Mouse (Mus musculus) liver, embryonic 12.5 days (tissue): Measurements from ENCODE around the gene Fcgr2b. TPM values are rescaled to one million over a fixed set of nuclear protein-coding genes. Genes with fewer than 3 reads are reported as not detected.
"Not testable (repeated sequence)": the region's sequence is repeated elsewhere in the genome, so short reads cannot be mapped to it uniquely, and the experiment has no call there.

Experiments
- ATAC-seq: fragments of 200-750 bp; cut with Nextera tagmentation; 2 replicates; pipeline ENCODE4 v1.8.0; 2017; ENCODE audit warnings: moderate number of reproducible peaks, mild to moderate bottlenecking, moderate library complexity
- H3K27ac ChIP-seq: fragments of 300-500 bp; sonication (generic); 2 replicates; pipeline ENCODE4 v1.5.1; 2016; ENCODE audit warnings: mild to moderate bottlenecking
- H3K27me3 ChIP-seq: fragments of 300-500 bp; sonication (generic); replicated peaks from 2 replicates; pipeline ENCODE4 v1.6.1; 2016; ENCODE audit warnings: mild to moderate bottlenecking, moderate library complexity
- H3K36me3 ChIP-seq: fragments of 300-500 bp; sonication (generic); 2 replicates; pipeline ENCODE4 v1.6.1; 2016; ENCODE audit warnings: mild to moderate bottlenecking, moderate library complexity
- H3K4me1 ChIP-seq: fragments of 300-500 bp; sonication (generic); 2 replicates; pipeline ENCODE4 v1.6.1; 2016
- H3K4me2 ChIP-seq: fragments of 300-500 bp; sonication (generic); 2 replicates; pipeline ENCODE4 v1.6.1; 2016; ENCODE audit warnings: mild to moderate bottlenecking, moderate library complexity
- H3K4me3 ChIP-seq: fragments of 300-500 bp; sonication (generic); 2 replicates; pipeline ENCODE4 v1.5.1; 2016; ENCODE audit warnings: mild to moderate bottlenecking, moderate library complexity
- H3K9ac ChIP-seq: fragments of 300-500 bp; sonication (generic); 2 replicates; pipeline ENCODE4 v1.6.1; 2016; ENCODE audit warnings: mild to moderate bottlenecking, moderate library complexity
- H3K9me3 ChIP-seq: fragments of 300-500 bp; sonication (generic); replicated peaks from 2 replicates; pipeline ENCODE4 v1.6.1; 2016; ENCODE audit warnings: mild to moderate bottlenecking, moderate library complexity
- WGBS: fragments of 180-500 bp; shearing (Covaris S2); methylation state at CpG from one replicate; pipeline ENCODE4 v1.1.7; 2016; ENCODE audit not compliant: insufficient replicate concordance; 5-methylcytosine and 5-hydroxymethylcytosine counted together
- polyA plus RNA-seq: library from polyadenylated mRNA; unstranded; fragments of >200 nt; fragmentation: Nextera tagmentation; extraction: Ambion mirVana; gene quantifications from 2 replicates; pipeline ENCODE4 v1.2.1, GENCODE M21; 2016

The Fcgr2b gene
- polyA plus RNA-seq, 1 experiment from 2014 or later, result 1.7 TPM

DNA sequence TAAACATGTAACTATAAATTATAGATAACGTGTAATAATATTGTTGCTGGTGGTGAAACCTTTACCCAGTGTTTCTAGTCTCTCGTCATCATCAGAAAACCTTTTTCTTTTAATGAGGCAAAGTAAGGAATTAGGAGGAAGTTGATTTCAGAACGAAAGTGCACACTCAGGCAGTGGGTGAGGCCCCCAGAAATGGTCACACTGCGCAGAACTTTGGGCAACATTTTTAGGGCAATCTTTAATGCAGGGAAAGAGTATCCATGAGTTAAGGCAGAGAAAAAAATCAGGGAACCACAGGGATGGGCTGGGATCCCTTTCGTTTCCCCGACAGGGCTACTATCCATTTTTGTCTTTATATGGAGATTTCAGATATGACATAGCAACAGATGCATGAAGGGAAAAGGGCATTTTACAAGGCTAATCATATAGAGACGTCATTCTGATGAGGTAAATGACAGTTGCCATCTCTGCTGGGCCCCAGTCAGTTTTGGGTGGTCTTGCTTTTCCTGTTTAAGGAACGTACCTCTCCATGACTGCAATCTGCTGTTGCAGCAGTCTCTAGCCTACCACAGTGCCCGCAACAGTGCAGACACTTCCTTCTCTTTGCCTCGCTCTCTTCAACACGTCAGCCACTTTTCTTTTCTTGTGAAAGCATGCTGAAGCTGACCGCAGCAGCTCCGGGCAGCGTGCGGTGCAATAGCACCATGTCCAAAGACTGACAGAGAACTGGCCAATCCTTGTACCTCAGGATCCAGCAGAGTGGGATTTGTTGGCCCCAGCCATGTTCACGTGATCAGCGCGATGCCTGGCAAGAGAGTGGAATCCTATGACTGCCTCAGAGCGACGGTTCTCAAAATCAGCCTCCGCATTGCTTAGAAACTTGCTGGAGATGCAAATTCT lies 21.7 kb upstream of the Fcgr2b start:
- H3K4me1 ChIP-seq, result peaks cover 9% of the 10 kb centered on the region; the same call in 1 of the 2 replicates
- no peaks in the 10 kb centered on the region for H3K9me3 ChIP-seq
- 24% methylated on average over 21 of the region's 21 CpGs for WGBS
- H3K27me3 ChIP-seq, result no peaks in the 10 kb centered on the region; the same call in 1 of the 2 replicates
- ATAC-seq, result no peak
- peak overlapping the region; percentile 25; the same call in 1 of the 2 replicates for H3K27ac ChIP-seq
- H3K36me3 ChIP-seq, result no peaks in the 10 kb centered on the region
- H3K9ac ChIP-seq, result no peak overlapping the region
- H3K4me3 ChIP-seq, result peak overlapping the region; percentile 29
- H3K4me2 ChIP-seq, result peak overlapping the region; percentile 54

DNA sequence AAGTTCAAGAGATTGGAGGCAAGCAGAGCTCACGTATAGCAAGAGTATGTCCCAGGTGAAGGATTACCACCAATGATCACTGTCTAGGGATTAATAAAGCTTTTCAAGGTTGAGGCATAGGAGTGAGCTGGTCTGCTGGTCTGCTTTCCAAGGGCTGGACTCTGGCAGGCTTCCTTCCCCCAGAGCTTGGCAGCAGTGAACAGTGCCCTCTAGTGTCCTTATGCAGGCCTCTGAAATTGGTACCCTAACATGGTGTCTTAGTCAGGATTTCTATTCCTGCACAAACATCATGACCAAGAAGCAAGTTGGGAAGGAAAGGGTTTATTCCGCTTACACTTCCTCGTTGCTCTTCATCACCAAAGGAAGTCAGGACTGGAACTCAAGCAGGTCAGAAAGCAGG lies 20.4 kb upstream of the Fcgr2b start:
- Histone ChIP-seq H3K27me3 (no peaks in the 10 kb centered on the region; the same call in 1 of the 2 replicates), H3K27ac (no peak overlapping the region), H3K36me3 (no peaks in the 10 kb centered on the region), H3K4me2 (no peak overlapping the region), H3K4me3 (no peak overlapping the region), H3K9ac (no peak overlapping the region), H3K9me3 (no peaks in the 10 kb centered on the region), H3K4me1 (peaks cover 9% of the 10 kb centered on the region; the same call in 1 of the 2 replicates)
- no peak for ATAC-seq
- WGBS, result 30% methylated on average over 3 of the region's 3 CpGs

DNA sequence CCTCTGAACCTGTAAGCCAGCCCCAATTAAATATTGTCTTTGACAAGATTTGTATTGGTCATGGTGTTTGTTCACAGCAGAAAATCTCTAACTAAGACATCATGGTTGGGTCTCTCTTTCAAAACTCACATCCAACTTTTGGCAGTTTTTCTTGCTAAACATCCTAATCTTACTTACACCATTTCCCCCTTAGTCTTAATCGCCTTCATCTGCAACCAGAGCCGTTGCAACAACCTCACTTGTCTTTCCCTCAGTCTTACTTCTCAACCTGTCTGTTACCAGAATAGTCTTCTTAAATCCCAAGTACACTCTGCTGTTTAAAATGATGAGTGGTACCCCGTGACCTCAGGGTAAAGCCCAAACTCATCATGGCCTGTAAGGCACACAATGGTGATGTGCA lies 19.7 kb upstream of the Fcgr2b start:
- no peak for ATAC-seq
- no peak overlapping the region for H3K27ac ChIP-seq

DNA sequence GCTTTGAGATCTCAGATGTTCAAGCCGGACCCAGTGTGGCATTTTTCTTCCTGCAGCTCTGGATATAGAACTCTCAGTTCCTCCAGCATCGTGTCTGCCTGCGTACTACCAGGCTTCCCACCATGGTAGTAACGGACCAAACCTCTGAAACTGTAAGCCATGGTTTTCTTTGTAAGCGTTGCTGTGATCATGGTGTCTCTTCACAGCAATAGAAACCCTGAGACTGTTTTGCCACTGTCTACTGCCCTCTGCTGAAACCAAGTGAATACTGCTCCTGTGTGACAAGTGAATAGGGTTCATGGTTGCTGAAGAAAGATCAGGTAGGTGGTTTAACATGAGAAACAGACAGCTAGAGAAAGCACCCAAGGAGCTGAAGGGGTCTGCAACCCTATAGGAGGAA lies 16.2 kb upstream of the Fcgr2b start:
- no peaks in the 10 kb centered on the region for H3K4me1 ChIP-seq
- WGBS, result 46% methylated on average over 5 of the region's 5 CpGs
- H3K4me3 ChIP-seq, result no peak overlapping the region
- H3K9me3 ChIP-seq, result no peaks in the 10 kb centered on the region
- no peak for ATAC-seq
- H3K9ac ChIP-seq, result no peak overlapping the region
- no peak overlapping the region for H3K4me2 ChIP-seq
- no peak overlapping the region for H3K27ac ChIP-seq
- H3K27me3 ChIP-seq, result peaks cover 16% of the 10 kb centered on the region
- no peaks in the 10 kb centered on the region for H3K36me3 ChIP-seq

More for the DNA sequence above, 19.7 kb upstream of the Fcgr2b start:
- WGBS, result 51% methylated on average over 3 of the region's 3 CpGs
- no peak overlapping the region for H3K4me2 ChIP-seq
- H3K4me1 ChIP-seq, result peaks cover 9% of the 10 kb centered on the region; the same call in 1 of the 2 replicates
- no peak overlapping the region for H3K9ac ChIP-seq
- no peaks in the 10 kb centered on the region for H3K36me3 ChIP-seq
- no peak overlapping the region for H3K4me3 ChIP-seq
- no peaks in the 10 kb centered on the region for H3K9me3 ChIP-seq
- H3K27me3 ChIP-seq, result no peaks in the 10 kb centered on the region; the same call in 1 of the 2 replicates

DNA sequence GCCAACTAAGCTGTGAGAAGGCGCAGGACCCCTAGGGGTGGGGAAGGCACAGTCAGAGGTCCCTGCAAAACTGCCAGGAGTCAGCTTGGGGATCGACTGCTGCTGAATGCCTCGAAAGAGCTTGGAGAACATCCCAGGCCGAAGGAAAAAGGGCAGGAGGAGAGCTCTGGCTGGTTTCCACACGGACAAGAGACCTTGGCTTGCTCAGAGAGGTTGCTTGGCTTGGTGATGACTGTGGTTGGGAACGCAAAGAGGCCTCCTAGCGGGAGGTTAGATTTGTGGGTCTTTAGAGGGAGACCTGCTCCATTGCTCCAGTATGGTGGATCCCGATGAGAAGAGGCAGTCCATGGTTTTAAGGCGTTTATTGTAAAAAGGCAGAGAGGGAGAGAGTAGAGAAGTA lies 13.3 kb upstream of the Fcgr2b start:
- ATAC-seq, result no peak
- no peak overlapping the region for H3K4me2 ChIP-seq
- WGBS, result 60% methylated on average over 9 of the region's 9 CpGs

DNA sequence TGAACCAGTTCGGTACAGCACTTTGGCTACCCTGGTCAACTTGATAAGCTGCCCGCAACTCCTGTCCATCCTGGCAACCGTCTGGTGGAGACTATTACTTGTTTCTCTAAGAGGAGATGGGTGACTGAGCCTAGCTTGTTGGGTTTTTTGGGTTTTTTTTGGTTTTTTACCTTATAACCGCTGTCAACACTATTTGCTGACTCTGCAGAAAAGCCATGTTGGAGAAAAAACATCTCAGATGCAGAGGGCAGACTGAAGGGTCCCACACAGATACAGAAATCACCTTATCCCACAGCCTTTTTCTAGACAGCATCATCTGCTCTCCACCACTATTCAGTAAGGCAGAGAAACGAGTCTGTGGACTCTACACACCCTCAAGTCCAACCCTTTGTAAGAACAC lies 9.5 kb upstream of the Fcgr2b start:
- 58% methylated on average over 5 of the region's 5 CpGs for WGBS
- no peak for ATAC-seq
- H3K4me2 ChIP-seq, result no peak overlapping the region

More for the DNA sequence above, 13.3 kb upstream of the Fcgr2b start:
- H3K36me3 ChIP-seq, result no peaks in the 10 kb centered on the region
- H3K4me3 ChIP-seq, result no peak overlapping the region
- peaks cover 16% of the 10 kb centered on the region for H3K27me3 ChIP-seq
- H3K9me3 ChIP-seq, result no peaks in the 10 kb centered on the region
- H3K9ac ChIP-seq, result no peak overlapping the region
- H3K4me1 ChIP-seq, result no peaks in the 10 kb centered on the region
- H3K27ac ChIP-seq, result no peak overlapping the region

DNA sequence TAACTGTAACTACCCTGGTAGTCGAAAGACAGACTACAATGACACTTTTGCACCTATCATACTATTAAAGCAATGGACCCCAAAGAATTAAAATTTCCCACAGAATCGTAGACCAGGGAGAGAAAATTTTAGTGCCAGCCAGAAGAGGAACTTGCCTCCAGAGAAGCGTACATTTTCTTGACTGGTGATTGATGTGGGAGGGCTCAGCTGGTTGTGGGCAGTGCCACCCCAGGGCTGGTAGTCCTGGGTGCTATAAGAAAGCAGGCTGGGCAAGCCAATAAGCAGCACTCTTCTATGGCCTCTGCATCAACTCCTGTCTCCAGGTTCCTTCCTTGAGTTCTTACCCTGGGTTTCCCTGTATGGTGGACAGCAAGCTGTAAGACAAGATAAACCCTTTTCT lies 8.7 kb upstream of the Fcgr2b start:
- H3K4me2 ChIP-seq, result no peak overlapping the region
- no peaks in the 10 kb centered on the region for H3K4me1 ChIP-seq
- 55% methylated on average over 3 of the region's 3 CpGs for WGBS
- H3K9ac ChIP-seq, result no peak overlapping the region
- no peaks in the 10 kb centered on the region for H3K36me3 ChIP-seq
- H3K4me3 ChIP-seq, result no peak overlapping the region
- no peak for ATAC-seq
- H3K27ac ChIP-seq, result no peak overlapping the region
- H3K9me3 ChIP-seq, result no peaks in the 10 kb centered on the region
- H3K27me3 ChIP-seq, result peaks cover 16% of the 10 kb centered on the region

More for the DNA sequence above, 9.5 kb upstream of the Fcgr2b start:
- Histone ChIP-seq H3K27me3 (peaks cover 16% of the 10 kb centered on the region), H3K27ac (no peak overlapping the region), H3K9ac (no peak overlapping the region), H3K36me3 (no peaks in the 10 kb centered on the region), H3K9me3 (no peaks in the 10 kb centered on the region), H3K4me3 (no peak overlapping the region), H3K4me1 (no peaks in the 10 kb centered on the region)

DNA sequence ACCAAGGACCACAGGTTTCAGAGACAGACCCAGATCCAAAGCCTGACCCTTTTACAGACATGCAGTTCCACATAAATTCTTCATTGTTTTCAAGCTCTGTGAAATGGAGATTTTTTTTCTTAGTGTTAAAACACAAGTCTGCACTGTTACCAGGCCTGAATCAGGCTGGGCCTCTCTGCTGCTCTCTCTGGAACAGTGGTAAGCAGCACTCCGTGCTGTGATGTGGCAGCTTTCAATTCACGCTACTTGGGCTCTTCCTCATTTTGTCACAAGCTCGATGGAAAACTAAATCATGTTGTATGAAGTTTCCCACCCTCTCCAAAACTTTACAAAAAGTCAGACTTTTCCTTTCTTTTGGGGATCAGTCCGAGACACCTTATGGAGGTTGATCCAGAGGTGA lies 6.7 kb upstream of the Fcgr2b start:
- Histone ChIP-seq H3K9ac (no peak overlapping the region), H3K4me2 (no peak overlapping the region), H3K4me3 (no peak overlapping the region), H3K9me3 (no peaks in the 10 kb centered on the region), H3K27ac (no peak overlapping the region), H3K27me3 (peaks cover 3% of the 10 kb centered on the region; the same call in 1 of the 2 replicates), H3K36me3 (no peaks in the 10 kb centered on the region), H3K4me1 (no peaks in the 10 kb centered on the region)
- 51% methylated on average over 4 of the region's 4 CpGs for WGBS
- no peak for ATAC-seq

DNA sequence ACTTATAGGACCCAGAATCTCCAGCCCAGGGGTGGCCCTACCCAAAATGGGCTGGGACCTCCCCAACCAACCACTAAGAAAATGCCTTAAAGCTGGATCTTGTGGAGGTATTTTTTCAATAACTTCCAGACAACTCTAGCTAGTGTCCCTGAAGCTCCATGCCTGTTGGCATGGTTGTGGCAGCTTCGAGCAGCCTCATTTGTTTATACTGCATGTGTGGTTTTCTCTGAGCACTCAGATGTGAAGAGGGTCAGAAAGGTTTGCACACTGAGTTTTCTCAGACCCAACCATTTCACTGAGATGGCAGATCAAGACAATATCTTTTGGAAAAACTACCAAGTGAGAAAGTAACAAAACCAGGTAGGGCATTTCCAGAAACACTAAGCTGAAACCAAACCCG lies 6.0 kb upstream of the Fcgr2b start:
- no peaks in the 10 kb centered on the region for H3K36me3 ChIP-seq
- no peaks in the 10 kb centered on the region for H3K4me1 ChIP-seq
- H3K4me3 ChIP-seq, result no peak overlapping the region
- H3K9me3 ChIP-seq, result no peaks in the 10 kb centered on the region
- no peak overlapping the region for H3K4me2 ChIP-seq
- ATAC-seq, result no peak
- 0 out of 2 replicates have a peak, but pooled peaks cover 3% of the 10 kb centered on the region for H3K27me3 ChIP-seq
- WGBS, result 71% methylated on average over 2 of the region's 2 CpGs
- H3K27ac ChIP-seq, result no peak overlapping the region
- H3K9ac ChIP-seq, result no peak overlapping the region

DNA sequence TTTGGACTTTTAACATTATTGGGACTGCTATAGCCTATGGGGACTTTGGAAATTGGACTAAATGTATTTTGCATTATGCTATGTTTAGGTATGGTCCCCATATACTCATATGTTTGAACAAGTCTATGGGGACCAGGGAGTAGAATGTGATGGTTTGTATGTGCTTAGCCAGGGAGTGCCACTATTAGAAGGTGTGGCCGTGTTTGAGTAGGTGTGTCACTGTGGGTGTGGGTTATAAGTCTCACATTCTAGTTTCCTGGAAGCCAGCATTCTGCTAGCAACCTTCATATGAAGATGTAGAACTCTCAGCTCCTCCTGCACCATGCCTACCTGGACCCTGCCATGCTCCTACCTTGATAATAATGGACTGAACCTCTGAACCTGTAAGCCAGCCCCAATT lies 5.3 kb upstream of the Fcgr2b start:
- H3K9me3 ChIP-seq, ATAC-seq, H3K27ac ChIP-seq, H3K36me3 ChIP-seq, H3K9ac ChIP-seq, H3K27me3 ChIP-seq, H3K4me3 ChIP-seq, H3K4me1 ChIP-seq, H3K4me2 ChIP-seq: not testable (repeated sequence)
- WGBS, result 71% methylated on average over 1 of the region's 1 CpGs

DNA sequence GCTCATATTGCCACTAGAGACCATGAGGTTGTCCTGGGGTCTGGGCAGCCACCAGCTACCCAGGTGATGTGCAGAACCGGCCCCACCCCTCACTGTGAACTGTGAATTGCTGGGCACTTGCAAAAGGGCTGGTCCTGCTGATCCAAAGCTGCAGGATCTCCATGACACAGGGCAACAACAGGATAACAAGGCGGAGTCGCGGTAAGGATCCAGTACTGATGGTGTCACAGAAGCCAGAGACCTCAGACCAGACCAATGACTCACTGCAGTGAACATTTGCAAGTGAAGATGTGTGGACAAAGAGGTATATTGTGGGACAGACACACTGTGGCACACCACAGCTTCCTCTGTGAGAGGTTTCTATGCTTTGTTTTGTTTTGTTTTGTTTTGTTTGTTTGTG lies 2.3 kb upstream of the Fcgr2b start:
- Histone ChIP-seq H3K9me3 (no peaks in the 10 kb centered on the region), H3K4me1 (no peaks in the 10 kb centered on the region), H3K27me3 (0 out of 2 replicates have a peak, but pooled peaks cover 3% of the 10 kb centered on the region), H3K27ac (no peak overlapping the region), H3K36me3 (no peaks in the 10 kb centered on the region), H3K4me3 (no peak overlapping the region), H3K4me2 (no peak overlapping the region), H3K9ac (no peak overlapping the region)
- 54% methylated on average over 4 of the region's 4 CpGs for WGBS
- ATAC-seq, result no peak

DNA sequence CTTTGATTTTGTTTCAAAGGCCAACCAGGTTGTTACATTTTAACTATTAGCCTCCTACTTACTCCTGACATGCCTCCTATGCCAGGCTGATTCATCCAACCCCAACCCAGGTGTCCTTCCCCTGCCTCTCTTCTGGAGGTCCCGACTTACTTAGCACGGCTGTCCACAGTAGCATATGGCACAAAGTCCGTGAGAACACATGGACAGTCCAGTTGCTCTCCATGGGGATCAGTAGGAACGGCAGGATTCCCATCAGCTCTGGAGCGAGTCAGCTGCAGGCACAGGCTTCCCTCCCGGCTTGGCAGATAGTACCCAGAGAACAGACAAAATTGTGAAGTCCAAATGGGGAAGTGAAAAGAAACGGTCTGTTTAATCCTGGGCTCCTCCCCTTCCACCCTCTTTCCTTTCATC lies 591 bp downstream of the Fcgr2b start:
- H3K4me2 ChIP-seq, result no peak overlapping the region
- no peaks in the 10 kb centered on the region for H3K4me1 ChIP-seq
- H3K36me3 ChIP-seq, result no peaks in the 10 kb centered on the region
- H3K9me3 ChIP-seq, result no peaks in the 10 kb centered on the region
- WGBS, result 29% methylated on average over 7 of the region's 7 CpGs
- H3K27ac ChIP-seq, result no peak overlapping the region
- H3K27me3 ChIP-seq, result 0 out of 2 replicates have a peak, but pooled peaks cover 3% of the 10 kb centered on the region
- H3K4me3 ChIP-seq, result no peak overlapping the region
- H3K9ac ChIP-seq, result no peak overlapping the region
- ATAC-seq, result no peak
